Mouse (Mus musculus): ENCODE measurements at regions not wholly inside any gene's neighbourhood (a gene's known extent, or its start where the extent isn't known, plus 50 kb on each side); places are given as distances from the start of the nearest gene placed in this dataset.

- TF ChIP-seq BHLHE40 (IDR thresholded peaks at IDR 0.05; ENCODE audit: borderline replicate concordance, low read depth, low read length), result no peak
- TF ChIP-seq POLR2AphosphoS2 (IDR thresholded peaks at IDR 0.05; ENCODE audit: low read length), result no peak
- peak; percentile 76 for TF ChIP-seq SIN3A (IDR thresholded peaks at IDR 0.05; ENCODE audit: low read length)
- TF ChIP-seq HCFC1 (IDR thresholded peaks at IDR 0.05; ENCODE audit: low read depth, low read length), result peak; percentile 94
- TF ChIP-seq CHD1 (IDR thresholded peaks at IDR 0.05; ENCODE audit: low read depth, low read length), result no peak
- TF ChIP-seq RAD21 (IDR thresholded peaks at IDR 0.05; ENCODE audit: low read depth, low read length), result peak; percentile 96
- TF ChIP-seq RCOR1 (IDR thresholded peaks at IDR 0.05; ENCODE audit: low read depth, low read length), result no peak
- TF ChIP-seq USF1 (IDR thresholded peaks at IDR 0.05; ENCODE audit: low read depth, low read length), result no peak
- TF ChIP-seq E2F4 (IDR thresholded peaks at IDR 0.05; ENCODE audit: borderline replicate concordance, low read depth, low read length), result no peak
- TF ChIP-seq POLR2AphosphoS5 (IDR thresholded peaks at IDR 0.05; ENCODE audit: borderline replicate concordance, low read depth, low read length), result no peak
- no peak for TF ChIP-seq MAZ (IDR thresholded peaks at IDR 0.05; ENCODE audit: low read depth, low read length)
- TF ChIP-seq EP300 (IDR thresholded peaks at IDR 0.05; ENCODE audit: low read depth in 1 of 2, low read length in 2 of 2), result no peak
- no peak for TF ChIP-seq MAFK (IDR thresholded peaks at IDR 0.05; ENCODE audit: borderline replicate concordance, low read depth, low read length)
- TF ChIP-seq POLR2A (IDR thresholded peaks at IDR 0.05; ENCODE audit: control insufficient read depth in 1 of 2, insufficient read depth in 1 of 2, low read depth in 1 of 2, low read length in 2 of 2, poor library complexity in 1 of 2), result peak; percentile 28 to 51; a peak in 1 of 4 replicates
- TF ChIP-seq ETS1 (IDR thresholded peaks at IDR 0.05; ENCODE audit: low read depth, low read length), result no peak
- TF ChIP-seq TBP (IDR thresholded peaks at IDR 0.05; ENCODE audit: low read depth, low read length), result no peak; the same call in none of the 2 replicates
Observed at GRCm38 (mm10) chr3:19894630-19895578, 62.0 kb upstream of the Cp start (continued).

GRCm38 (mm10) chr3:19895755-19896154 is 61.1 kb upstream of the Cp start:
- TF ChIP-seq UBTF (IDR thresholded peaks at IDR 0.05; ENCODE audit: borderline replicate concordance, insufficient read depth, low read depth, low read length), result 0 out of 2 replicates have a peak, but pooled peaks have one; percentile 55
- peak; percentile 68 for TF ChIP-seq TBP (IDR thresholded peaks at IDR 0.05; ENCODE audit: low read depth, low read length)
- no peak for TF ChIP-seq CTCF (IDR thresholded peaks at IDR 0.05 in 2 of 3, conservative IDR thresholded peaks at IDR 0.05 in 1 of 3; ENCODE audit: control insufficient read depth in 1 of 3, insufficient read depth in 1 of 3, low read depth in 2 of 3, low read length in 3 of 3, poor library complexity in 1 of 3, severe bottlenecking in 1 of 3)
- Histone ChIP-seq H3K9ac (ENCODE audit: control insufficient read depth, low read depth, low read length, poor library complexity, severe bottlenecking) (peak overlapping the region; percentile 78), H3K79me2 (ENCODE audit: control insufficient read depth, insufficient read depth, low read length, poor library complexity) (peaks cover 11% of the 10 kb centered on the region), H3K27ac (ENCODE audit: control insufficient read depth, low read depth, low read length) (no peak overlapping the region), H3K27me3 (ENCODE audit: control insufficient read depth in 1 of 2, insufficient read depth in 2 of 2, low read length in 2 of 2) (no peaks in the 10 kb centered on the region), H3K4me3 (ENCODE audit: control insufficient read depth in 1 of 2, insufficient read depth in 1 of 2, low read depth in 2 of 2, low read length in 2 of 2) (peak overlapping the region; percentile 86), H3K4me1 (ENCODE audit: control insufficient read depth in 1 of 2, insufficient read depth in 2 of 2, low read length in 2 of 2) (peaks cover 2 to 7% of the 10 kb centered on the region in 2 experiments), H3K36me3 (ENCODE audit: control insufficient read depth in 1 of 2, insufficient read depth in 2 of 2, low read length in 2 of 2) (peaks cover 0 to 17% of the 10 kb centered on the region in 2 experiments; a peak in 2 of 4 replicates), H3K9me3 (replicated peaks; ENCODE audit: insufficient read depth, low read length) (no peaks in the 10 kb centered on the region)
- DNase-seq (ENCODE audit: low read depth, low spot score), result peak; percentile 47
